Mouse (Mus musculus) liver, embryonic 12.5 days (tissue): ENCODE data around the gene Rab11fip4. TPM values are rescaled to one million over a fixed set of nuclear protein-coding genes. Genes with fewer than 3 reads are reported as not detected.
A peak's percentile ranks its signal among the peaks of the same experiment; 100 is the strongest.

Experiments used
- ATAC-seq: fragments of 200-750 bp; cut with Nextera tagmentation; 2 replicates; pipeline ENCODE4 v1.8.0; 2017; ENCODE audit warnings: moderate number of reproducible peaks, mild to moderate bottlenecking, moderate library complexity
- H3K27ac ChIP-seq: fragments of 300-500 bp; sonication (generic); 2 replicates; pipeline ENCODE4 v1.5.1; 2016; ENCODE audit warnings: mild to moderate bottlenecking
- H3K27me3 ChIP-seq: fragments of 300-500 bp; sonication (generic); replicated peaks from 2 replicates; pipeline ENCODE4 v1.6.1; 2016; ENCODE audit warnings: mild to moderate bottlenecking, moderate library complexity
- H3K36me3 ChIP-seq: fragments of 300-500 bp; sonication (generic); 2 replicates; pipeline ENCODE4 v1.6.1; 2016; ENCODE audit warnings: mild to moderate bottlenecking, moderate library complexity
- H3K4me1 ChIP-seq: fragments of 300-500 bp; sonication (generic); 2 replicates; pipeline ENCODE4 v1.6.1; 2016
- H3K4me2 ChIP-seq: fragments of 300-500 bp; sonication (generic); 2 replicates; pipeline ENCODE4 v1.6.1; 2016; ENCODE audit warnings: mild to moderate bottlenecking, moderate library complexity
- H3K4me3 ChIP-seq: fragments of 300-500 bp; sonication (generic); 2 replicates; pipeline ENCODE4 v1.5.1; 2016; ENCODE audit warnings: mild to moderate bottlenecking, moderate library complexity
- H3K9ac ChIP-seq: fragments of 300-500 bp; sonication (generic); 2 replicates; pipeline ENCODE4 v1.6.1; 2016; ENCODE audit warnings: mild to moderate bottlenecking, moderate library complexity
- H3K9me3 ChIP-seq: fragments of 300-500 bp; sonication (generic); replicated peaks from 2 replicates; pipeline ENCODE4 v1.6.1; 2016; ENCODE audit warnings: mild to moderate bottlenecking, moderate library complexity
- WGBS: fragments of 180-500 bp; shearing (Covaris S2); methylation state at CpG from one replicate; pipeline ENCODE4 v1.1.7; 2016; ENCODE audit not compliant: insufficient replicate concordance; 5-methylcytosine and 5-hydroxymethylcytosine counted together
- polyA plus RNA-seq: library from polyadenylated mRNA; unstranded; fragments of >200 nt; fragmentation: Nextera tagmentation; extraction: Ambion mirVana; gene quantifications from 2 replicates; pipeline ENCODE4 v1.2.1, GENCODE M21; 2016

The Rab11fip4 gene
- polyA plus RNA-seq, 1 experiment from 2014 or later = 1.5 TPM

DNA sequence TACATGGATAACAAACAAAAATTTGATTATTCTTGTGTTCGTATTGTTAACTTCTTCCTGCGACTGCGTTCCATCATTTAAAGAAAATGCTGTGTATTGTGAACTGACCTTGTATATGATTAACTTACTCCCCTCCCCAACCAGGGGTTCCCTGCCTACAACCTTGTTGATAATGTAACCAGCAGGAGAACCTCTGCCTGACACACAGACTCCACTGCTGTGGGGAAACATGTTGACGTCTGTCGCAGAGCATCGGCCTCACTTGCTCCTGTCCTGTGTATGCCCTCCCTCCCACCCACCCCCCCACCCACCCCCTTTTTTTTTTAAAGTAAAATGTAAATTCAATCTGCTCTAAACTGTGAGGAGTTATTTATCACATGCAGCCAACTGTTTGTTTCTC, 9.8 kb upstream of the Rab11fip4 start:
- no peak for ATAC-seq
- H3K9ac ChIP-seq = no peak overlapping the region
- WGBS = 79% methylated on average over 6 of the region's 6 CpGs
- no peaks in the 10 kb centered on the region for H3K9me3 ChIP-seq
- H3K4me1 ChIP-seq = peaks cover 15% of the 10 kb centered on the region
- H3K27ac ChIP-seq = no peak overlapping the region
- H3K4me3 ChIP-seq = no peak overlapping the region
- no peak overlapping the region for H3K4me2 ChIP-seq
- peaks cover 8% of the 10 kb centered on the region for H3K36me3 ChIP-seq
- H3K27me3 ChIP-seq = 0 out of 2 replicates have a peak, but pooled peaks cover 9% of the 10 kb centered on the region

DNA sequence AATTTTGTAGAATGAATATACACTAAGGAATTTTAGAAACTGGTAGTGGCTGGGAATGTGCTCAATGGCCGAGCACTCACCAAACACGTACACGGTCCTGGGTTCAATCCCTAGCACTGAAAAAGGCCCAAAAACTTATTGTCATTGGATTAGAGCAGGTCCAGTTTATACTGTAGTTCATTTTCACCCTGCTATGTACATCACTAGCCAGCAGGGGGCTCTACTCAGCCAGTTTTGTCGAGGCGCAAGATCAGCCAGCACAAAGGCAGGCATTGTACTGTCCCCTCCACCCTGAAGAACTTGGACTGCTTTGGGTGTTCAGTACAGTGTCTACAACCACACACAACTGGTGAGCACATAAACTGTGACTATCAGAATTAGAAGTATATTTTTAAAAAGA, 6.8 kb upstream of the Rab11fip4 start:
- no peak for ATAC-seq
- Histone ChIP-seq H3K4me2 (no peak overlapping the region), H3K9ac (no peak overlapping the region), H3K36me3 (no peaks in the 10 kb centered on the region), H3K27me3 (peaks cover 37% of the 10 kb centered on the region), H3K9me3 (no peaks in the 10 kb centered on the region), H3K4me1 (peaks cover 8% of the 10 kb centered on the region; the same call in 1 of the 2 replicates), H3K27ac (no peak overlapping the region), H3K4me3 (no peak overlapping the region)
- WGBS = 10% methylated on average over 5 of the region's 5 CpGs

GRCm38 (mm10) chr11:79589317-79590075, 1.5 kb upstream of the Rab11fip4 start:
- Histone ChIP-seq H3K36me3 (no peaks in the 10 kb centered on the region), H3K9me3 (no peaks in the 10 kb centered on the region), H3K27me3 (peaks cover 89% of the 10 kb centered on the region), H3K4me3 (no peak overlapping the region), H3K4me2 (no peak overlapping the region), H3K27ac (no peak overlapping the region), H3K4me1 (peaks cover 12% of the 10 kb centered on the region), H3K9ac (no peak overlapping the region)
- WGBS = 41% methylated on average over 14 of the region's 14 CpGs
- no peak for ATAC-seq

- 29% methylated on average over 5 of the region's 5 CpGs for WGBS
- Histone ChIP-seq H3K4me1 (peaks cover 12% of the 10 kb centered on the region), H3K27me3 (peaks cover 91% of the 10 kb centered on the region), H3K36me3 (no peaks in the 10 kb centered on the region), H3K4me2 (peak overlapping the region; percentile 67), H3K9me3 (no peaks in the 10 kb centered on the region), H3K4me3 (peak overlapping the region; percentile 55), H3K27ac (no peak overlapping the region), H3K9ac (0 out of 2 replicates have a peak overlapping the region, but pooled peaks have one; percentile 13)
- no peak for ATAC-seq
Measured at GRCm38 (mm10) chr11:79591591-79591975, 571 bp downstream of the Rab11fip4 start.

GRCm38 (mm10) chr11:79593495-79593894, 2.5 kb downstream of the Rab11fip4 start:
- WGBS = 28% methylated on average over 11 of the region's 11 CpGs
- no peaks in the 10 kb centered on the region for H3K36me3 ChIP-seq
- H3K9ac ChIP-seq = no peak overlapping the region
- H3K4me3 ChIP-seq = no peak overlapping the region
- peaks cover 12% of the 10 kb centered on the region for H3K4me1 ChIP-seq
- H3K27me3 ChIP-seq = peaks cover 80% of the 10 kb centered on the region
- H3K4me2 ChIP-seq = no peak overlapping the region
- H3K27ac ChIP-seq = no peak overlapping the region
- ATAC-seq = no peak
- H3K9me3 ChIP-seq = no peaks in the 10 kb centered on the region

- Histone ChIP-seq H3K4me2 (no peak overlapping the region), H3K27ac (no peak overlapping the region), H3K9me3 (no peaks in the 10 kb centered on the region), H3K27me3 (peaks cover 29% of the 10 kb centered on the region), H3K4me3 (no peak overlapping the region), H3K9ac (no peak overlapping the region), H3K4me1 (peaks cover 18% of the 10 kb centered on the region; the same call in 1 of the 2 replicates), H3K36me3 (no peaks in the 10 kb centered on the region)
- no peak for ATAC-seq
- 42% methylated on average over 2 of the region's 2 CpGs for whole genome bisulfite sequencing
Measured at GRCm38 (mm10) chr11:79610454-79610853, 19.4 kb downstream of the Rab11fip4 start.

- no peak overlapping the region for H3K4me2 ChIP-seq
- 25% methylated on average over 13 of the region's 13 CpGs for WGBS
- no peak for ATAC-seq
Measured at GRCm38 (mm10) chr11:79611011-79611666, 20.1 kb downstream of the Rab11fip4 start.

GRCm38 (mm10) chr11:79612046-79612600, 21.1 kb downstream of the Rab11fip4 start:
- Histone ChIP-seq H3K9me3 (no peaks in the 10 kb centered on the region), H3K4me2 (no peak overlapping the region), H3K4me1 (peaks cover 18% of the 10 kb centered on the region; the same call in 1 of the 2 replicates), H3K27me3 (peaks cover 38% of the 10 kb centered on the region), H3K36me3 (no peaks in the 10 kb centered on the region), H3K4me3 (no peak overlapping the region), H3K9ac (no peak overlapping the region), H3K27ac (no peak overlapping the region)
- ATAC-seq = no peak
- 0% methylated on average over 1 of the region's 1 CpGs for WGBS

More at GRCm38 (mm10) chr11:79611011-79611666, 20.1 kb downstream of the Rab11fip4 start:
- no peak overlapping the region for H3K9ac ChIP-seq
- H3K9me3 ChIP-seq = no peaks in the 10 kb centered on the region
- no peak overlapping the region for H3K4me3 ChIP-seq
- H3K4me1 ChIP-seq = peaks cover 18% of the 10 kb centered on the region; the same call in 1 of the 2 replicates
- no peak overlapping the region for H3K27ac ChIP-seq
- peaks cover 36% of the 10 kb centered on the region for H3K27me3 ChIP-seq
- no peaks in the 10 kb centered on the region for H3K36me3 ChIP-seq

DNA sequence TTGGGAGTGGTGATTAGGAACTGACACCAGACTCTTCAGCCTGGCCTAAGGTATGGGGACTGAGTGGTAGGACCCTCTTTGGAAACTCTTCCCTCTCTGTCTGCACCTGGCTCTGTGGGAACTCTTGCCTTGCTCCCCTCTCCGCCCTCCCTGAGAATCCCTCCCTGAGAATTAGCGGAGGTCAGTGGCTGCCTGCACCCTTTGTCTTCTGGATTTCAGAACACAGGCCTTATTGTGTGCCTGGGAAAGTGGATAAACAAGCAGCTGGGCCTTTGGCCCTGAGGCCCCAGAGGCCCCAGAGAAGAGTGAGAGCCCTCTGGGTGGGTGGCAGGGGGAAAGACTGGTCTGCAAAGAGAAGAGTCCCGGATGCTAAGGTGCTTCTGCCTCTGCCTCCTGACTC, 22.1 kb downstream of the Rab11fip4 start:
- ATAC-seq = no peak
- no peak overlapping the region for H3K4me2 ChIP-seq
- H3K4me1 ChIP-seq = peaks cover 18% of the 10 kb centered on the region; the same call in 1 of the 2 replicates
- WGBS = 54% methylated on average over 3 of the region's 3 CpGs
- no peak overlapping the region for H3K27ac ChIP-seq
- H3K27me3 ChIP-seq = peaks cover 38% of the 10 kb centered on the region
- no peaks in the 10 kb centered on the region for H3K9me3 ChIP-seq
- H3K36me3 ChIP-seq = no peaks in the 10 kb centered on the region
- no peak overlapping the region for H3K4me3 ChIP-seq
- H3K9ac ChIP-seq = no peak overlapping the region

GRCm38 (mm10) chr11:79613711-79614110, 22.7 kb downstream of the Rab11fip4 start:
- Histone ChIP-seq H3K9me3 (no peaks in the 10 kb centered on the region), H3K27ac (no peak overlapping the region), H3K4me3 (no peak overlapping the region), H3K9ac (no peak overlapping the region), H3K4me1 (peaks cover 18% of the 10 kb centered on the region; the same call in 1 of the 2 replicates), H3K4me2 (no peak overlapping the region), H3K27me3 (peaks cover 38% of the 10 kb centered on the region), H3K36me3 (no peaks in the 10 kb centered on the region)
- WGBS = 40% methylated on average over 4 of the region's 4 CpGs
- no peak for ATAC-seq

DNA sequence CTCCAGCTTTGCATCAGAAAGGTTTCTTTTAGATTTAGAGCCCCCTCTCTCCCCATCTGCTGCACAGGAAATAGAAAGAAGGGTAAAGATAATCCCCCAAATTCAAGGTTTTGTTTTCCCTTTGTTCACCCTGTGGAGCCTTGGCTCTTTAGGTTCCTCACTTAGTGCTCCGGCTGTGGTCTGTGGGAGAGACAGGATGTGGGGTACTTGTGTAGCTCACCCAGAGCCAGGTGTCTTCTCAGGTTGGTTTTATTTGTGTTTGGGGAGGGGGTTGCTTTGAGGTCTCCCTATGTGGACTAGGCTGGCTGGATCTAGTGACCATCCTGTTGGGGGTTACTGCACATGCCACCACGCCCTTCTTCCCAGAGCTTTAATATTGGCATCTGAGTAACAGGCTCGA, 23.9 kb downstream of the Rab11fip4 start:
- Histone ChIP-seq H3K4me2 (no peak overlapping the region), H3K4me3 (no peak overlapping the region), H3K4me1 (peaks cover 18% of the 10 kb centered on the region; the same call in 1 of the 2 replicates), H3K27me3 (peaks cover 38% of the 10 kb centered on the region), H3K9me3 (no peaks in the 10 kb centered on the region), H3K9ac (no peak overlapping the region), H3K36me3 (no peaks in the 10 kb centered on the region), H3K27ac (no peak overlapping the region)
- no peak for ATAC-seq
- 55% methylated on average over 3 of the region's 3 CpGs for WGBS

DNA sequence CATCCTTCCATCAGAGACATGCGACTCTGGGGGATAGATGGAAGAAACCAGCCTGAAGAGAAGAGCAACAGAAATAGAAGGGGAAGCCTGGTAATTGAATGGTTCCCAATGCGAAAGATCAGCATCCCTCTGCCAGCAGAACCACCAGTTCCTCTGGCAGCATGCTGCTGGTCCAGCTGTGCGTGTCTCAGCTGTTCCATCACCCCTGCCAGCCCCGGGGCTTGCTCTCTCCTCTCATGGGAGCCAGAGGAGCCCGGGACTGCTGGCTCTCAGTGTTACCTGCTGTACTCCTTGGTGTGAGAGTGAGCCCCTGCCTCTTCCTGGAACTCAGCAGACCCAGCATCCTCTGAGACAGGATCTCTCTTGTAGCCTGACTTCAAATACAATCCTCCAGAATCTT, 24.9 kb downstream of the Rab11fip4 start:
- Histone ChIP-seq H3K9ac (no peak overlapping the region), H3K9me3 (no peaks in the 10 kb centered on the region), H3K4me1 (peaks cover 15% of the 10 kb centered on the region; the same call in 1 of the 2 replicates), H3K27ac (no peak overlapping the region), H3K4me2 (no peak overlapping the region), H3K36me3 (no peaks in the 10 kb centered on the region), H3K4me3 (no peak overlapping the region), H3K27me3 (peaks cover 28% of the 10 kb centered on the region)
- 51% methylated on average over 5 of the region's 5 CpGs for WGBS
- no peak for ATAC-seq
